8 mouse cellular contexts compared by ENCODE assay signal in the genomic region with DNA sequence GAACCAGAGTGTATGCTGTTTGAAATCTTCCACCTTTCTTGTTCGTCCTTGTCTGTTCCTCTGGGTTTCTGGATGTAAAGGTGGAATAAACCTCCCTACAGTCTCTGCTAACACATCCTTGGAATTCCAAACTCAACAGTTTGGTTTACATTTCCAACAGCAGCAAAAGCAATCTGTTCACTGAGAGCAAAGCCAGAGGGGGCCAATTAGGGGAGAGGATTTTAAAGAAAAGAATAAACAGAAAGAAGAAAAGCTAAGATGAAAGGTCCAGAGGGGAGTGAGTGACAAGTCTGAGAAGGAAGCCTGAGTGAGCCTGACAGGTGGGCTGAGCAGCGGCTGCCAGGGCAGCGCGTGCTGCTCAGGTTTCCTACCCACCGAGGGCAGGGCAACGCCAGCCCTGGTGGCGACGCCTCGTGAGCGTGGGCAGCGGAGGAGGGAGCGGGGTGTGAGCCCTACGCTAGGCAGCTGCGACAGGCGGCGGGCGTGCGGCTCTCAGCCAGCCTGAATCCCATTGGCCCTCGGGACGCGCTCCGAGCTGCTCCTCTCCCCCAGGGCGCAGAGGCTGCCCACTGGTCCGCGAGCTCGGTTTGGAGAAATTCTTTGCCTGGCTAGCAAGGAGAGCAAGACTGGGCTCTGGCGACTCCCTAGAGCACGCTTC. TPM values are rescaled to one million over a fixed set of nuclear protein-coding genes. Genes with fewer than 3 reads are reported as not detected.
DNase-seq lines count a peak whose midpoint lies in the region; ATAC-seq and TF ChIP-seq lines count a peak whose summit lies in the region.

Gene Vwc2 (plus strand): TSS at position 648 of the 658 bp plus-strand sequence.

- H3K4me2 ChIP-seq in lung, postnatal 0 days (replicated peaks; ENCODE audit: low read depth, low read length), result peak within 1 kb of the TSS; percentile 58
- H3K4me2 ChIP-seq in midbrain, embryonic 16.5 days (ENCODE audit: low read length), result peak within 1 kb of the TSS; percentile 99

- peak; percentile 47 for ATAC-seq in lung, postnatal 0 days
- peak; percentile 78 for ATAC-seq in midbrain, embryonic 16.5 days

- peak; percentile 3 for DNase-seq in adrenal gland, postnatal 10 days
- DNase-seq in adrenal gland, adult 18-20 months (ENCODE audit: low spot score in 2 of 2), result no peak
- DNase-seq in lung, postnatal 0 days (ENCODE audit: low spot score), result no peak
- DNase-seq in lung, postnatal 10 days, result no peak
- peak; percentile 32 for DNase-seq in layer of hippocampus, adult 9-11 months
- no peak for DNase-seq in thymus, postnatal 14 days
- DNase-seq in adrenal gland, postnatal 36 days, result no peak

- no peaks in the 10 kb centered on the region for H3K9me3 ChIP-seq in lung, postnatal 0 days (ENCODE audit: low read length)
- no peaks in the 10 kb centered on the region for H3K9me3 ChIP-seq in midbrain, embryonic 16.5 days (replicated peaks; ENCODE audit: control insufficient read depth, low read length, poor library complexity, severe bottlenecking)

- H3K27me3 ChIP-seq in lung, postnatal 0 days (replicated peaks; ENCODE audit: insufficient read depth, low read length), result peaks cover 35% of the 10 kb centered on the region
- H3K27me3 ChIP-seq in midbrain, embryonic 16.5 days (ENCODE audit: control insufficient read depth, insufficient read depth, low read depth, low read length), result peaks cover 4% of the 10 kb centered on the region

- no peaks in the 10 kb centered on the region for H3K4me1 ChIP-seq in lung, postnatal 0 days (ENCODE audit: insufficient read depth, low read depth, low read length)
- peaks cover 11% of the 10 kb centered on the region for H3K4me1 ChIP-seq in midbrain, embryonic 16.5 days (ENCODE audit: control insufficient read depth, insufficient read depth, low read length)

- H3K27ac ChIP-seq in lung, postnatal 0 days (ENCODE audit: low read length), result no peak within 1 kb of the TSS
- peak within 1 kb of the TSS; percentile 69 for H3K27ac ChIP-seq in midbrain, embryonic 16.5 days (ENCODE audit: low read length)

- no peak within 1 kb of the TSS for H3K9ac ChIP-seq in lung, postnatal 0 days (replicated peaks; ENCODE audit: low read depth)
- peak within 1 kb of the TSS; percentile 72 for H3K9ac ChIP-seq in midbrain, embryonic 16.5 days (ENCODE audit: low read depth, low read length)

- TF ChIP-seq EP300 in lung, postnatal 0 days (IDR thresholded peaks at IDR 0.05), result no peak

- TF ChIP-seq CTCF in lung, postnatal 0 days (IDR thresholded peaks at IDR 0.05), result no peak

- no peaks in the 10 kb centered on the region for H3K36me3 ChIP-seq in lung, postnatal 0 days (ENCODE audit: insufficient read depth, low read length)
- no peaks in the 10 kb centered on the region for H3K36me3 ChIP-seq in midbrain, embryonic 16.5 days (ENCODE audit: control insufficient read depth, insufficient read depth, low read length)

- WGBS in lung, postnatal 0 days, result 1% methylated on average over 28 of the region's 28 CpGs
- 0% methylated on average over 26 of the region's 28 CpGs for WGBS in midbrain, embryonic 16.5 days

- peak within 1 kb of the TSS; percentile 2; the same call in 1 of the 2 replicates for H3K4me3 ChIP-seq in lung, postnatal 0 days (ENCODE audit: low read depth, low read length)
- H3K4me3 ChIP-seq in midbrain, embryonic 16.5 days (ENCODE audit: low read depth, low read length), result peak within 1 kb of the TSS; percentile 70

RNA-seq across cellular contexts. Expression of gene Vwc2, which starts in this region (rescaled TPM):
- total RNA-seq in adrenal gland, postnatal 10 days (2021), result under 1 TPM; 0.21 to 0.27 TPM
- total RNA-seq in adrenal gland, adult 18-20 months (2021), result under 1 TPM; 0.29 to 0.56 TPM
- 0.27 and 0.39 TPM in 2 replicates for polyA plus RNA-seq in lung, postnatal 0 days (2015; fragmentation: Nextera tagmentation; extraction: Ambion mirVana)
- 6.9 and 11.0 TPM in 2 replicates for polyA plus RNA-seq in midbrain, embryonic 16.5 days (2015; fragmentation: Nextera tagmentation; extraction: Ambion mirVana)
- total RNA-seq in adrenal gland, postnatal 36 days (2021), result under 1 TPM in 1 of 2 experiments, not detected in 1; 0.10 TPM

Comparison
In these comparisons a context has a peak if more than half of its experiments do, and no peak if none do; other contexts are left out.
1. Peak in DNase-seq in adrenal gland, postnatal 10 days; RNA of the gene not detected or under 1 TPM.
2. Peak in ATAC-seq, H3K4me3 ChIP-seq and H3K4me2 ChIP-seq in lung, postnatal 0 days; RNA of the gene not detected or under 1 TPM.